Mouse (Mus musculus) myocyte (in vitro differentiated cells): ENCODE measurements around the gene Tmem82.

Source experiments
- CEBPB ChIP-seq: IDR thresholded peaks from 2 replicates; pipeline ENCODE4 v1.6.1; 2011; ENCODE audit warnings: mild to moderate bottlenecking, moderate library complexity; ENCODE audit not compliant: poor library complexity, insufficient read depth, severe bottlenecking
- MAX ChIP-seq: IDR thresholded peaks from one replicate; pipeline ENCODE4 v1.6.1; 2011; ENCODE audit warnings: low read depth, mild to moderate bottlenecking, control low read depth
- POLR2A ChIP-seq: IDR thresholded peaks from one replicate; pipeline ENCODE4 v1.6.1; 2011; ENCODE audit warnings: low read depth, mild to moderate bottlenecking, control low read depth, moderate library complexity; ENCODE audit not compliant: insufficient read length
- POLR2AphosphoS2 ChIP-seq: IDR thresholded peaks from one replicate; pipeline ENCODE4 v1.6.1; 2011; ENCODE audit warnings: low read depth, control low read depth; ENCODE audit not compliant: insufficient read length
- TCF3 ChIP-seq: IDR thresholded peaks from one replicate; pipeline ENCODE4 v1.6.1; 2011; ENCODE audit warnings: low read depth, control low read depth; ENCODE audit not compliant: insufficient read length
- USF1 ChIP-seq: IDR thresholded peaks from one replicate; pipeline ENCODE4 v1.6.1; 2011; ENCODE audit warnings: low read depth, mild to moderate bottlenecking, control low read depth, moderate library complexity

- no peak for TF ChIP-seq POLR2A
- no peak for TF ChIP-seq MAX
- no peak for TF ChIP-seq USF1
- no peak for TF ChIP-seq POLR2AphosphoS2
- no peak for TF ChIP-seq CEBPB
- no peak for TF ChIP-seq TCF3
Measured at GRCm38 (mm10) chr4:141614946-141615345, 3.5 kb downstream of the Tmem82 start.
